Mouse (Mus musculus) heart, postnatal 25 days (tissue): Measurements from ENCODE around the gene Pamr1. TPM values are rescaled to one million over a fixed set of nuclear protein-coding genes. Genes with fewer than 3 reads are reported as not detected.

Experiments used
- DNase-seq: peaks from one replicate; pipeline ENCODE4 v3.0.0; 2022; ENCODE audit warnings: low spot score
- intact Hi-C: fragments of 180-260 bp; cut with DNase I; formaldehyde crosslinking; loops from one replicate; pipeline ENCODE4 v1.15.1; 2025
- total RNA-seq, 2 experiments: library from RNA; stranded (reverse); gene quantifications; 2 replicates each; pipeline ENCODE4 v1.2.3; 2021

Gene Pamr1
- total RNA-seq, 2 experiments from 2014 or later = 1.9 to 3.3 TPM

- intact Hi-C loops = no loop called here
- no peak for DNase-seq
Measured at GRCm38 (mm10) chr2:102658163-102658660, 108.4 kb downstream of the Pamr1 start, which contains the start of gene Slc1a2. Gene Slc1a2, plus strand, starts transcription at chr2:102658659.

DNA sequence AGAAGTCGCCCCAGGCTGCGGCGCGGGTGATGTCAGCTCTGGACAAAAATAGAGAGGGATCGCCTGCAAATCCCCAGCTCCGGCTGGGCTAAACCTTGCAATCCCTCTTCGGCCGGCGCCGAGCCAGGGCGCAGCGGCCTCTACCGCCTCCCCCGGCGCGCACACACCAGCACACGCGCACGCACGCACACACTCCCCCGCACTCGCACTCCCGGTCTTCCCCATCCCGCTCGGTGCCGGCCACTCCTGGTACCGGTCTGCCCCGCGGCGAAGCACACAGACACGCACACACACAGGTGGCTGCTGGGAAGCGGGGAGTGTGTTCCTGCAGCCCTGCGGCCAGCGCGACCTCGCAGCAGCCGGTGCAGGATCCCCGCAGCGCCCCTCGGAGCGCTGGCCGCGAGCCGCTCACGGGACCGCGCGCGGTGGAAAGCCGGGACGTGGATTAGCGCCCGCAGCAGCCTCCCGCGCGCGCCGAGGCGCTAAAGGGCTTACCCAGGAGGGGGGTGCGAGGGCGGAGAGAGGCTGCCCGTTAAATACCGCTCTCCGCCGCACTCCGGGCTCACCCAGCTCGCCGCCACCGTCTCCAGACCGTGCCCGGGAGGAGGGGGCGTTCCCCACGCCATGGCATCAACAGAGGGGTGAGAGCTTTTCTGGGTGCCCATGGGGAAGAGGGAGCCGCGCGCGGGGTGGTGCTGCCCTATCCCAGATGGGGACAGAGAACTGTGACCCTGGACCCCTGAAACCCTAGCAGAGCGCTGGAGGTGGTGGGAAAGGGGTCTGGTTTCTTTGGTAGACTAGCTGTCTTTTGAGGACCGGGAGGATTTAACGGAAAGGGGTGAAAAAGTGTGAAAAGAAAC, 109.1 kb downstream of the Pamr1 start:
- intact Hi-C loops = no loop called here
- DNase-seq = no peak

DNA sequence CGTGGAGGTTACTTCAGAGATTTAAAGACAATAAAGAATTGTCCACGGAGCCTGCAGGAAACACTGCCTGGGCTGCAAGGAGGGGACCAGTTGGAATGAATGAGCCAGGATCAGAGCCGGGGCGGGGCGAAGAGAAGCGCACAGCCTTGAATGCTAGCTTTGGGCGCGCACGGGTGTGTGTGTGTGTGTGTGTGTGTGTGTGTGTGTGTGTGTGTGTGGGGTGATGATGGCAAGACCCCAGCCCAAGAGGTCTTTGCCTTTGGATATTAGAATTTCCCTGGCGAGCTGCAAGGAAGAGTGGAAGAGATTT, 109.7 kb downstream of the Pamr1 start:
- intact Hi-C loops = no loop called here
- no peak for DNase-seq

- intact Hi-C loops = no loop called here
- DNase-seq = no peak
Measured at GRCm38 (mm10) chr2:102661052-102661451, 111.2 kb downstream of the Pamr1 start.

- DNase-seq = no peak
Measured at GRCm38 (mm10) chr2:102662911-102663310, 113.1 kb downstream of the Pamr1 start.

GRCm38 (mm10) chr2:102663339-102663738, 113.5 kb downstream of the Pamr1 start:
- intact Hi-C loops = no loop called here
- no peak for DNase-seq

More at GRCm38 (mm10) chr2:102662911-102663310, 113.1 kb downstream of the Pamr1 start:
- intact Hi-C loops = no loop called here

DNA sequence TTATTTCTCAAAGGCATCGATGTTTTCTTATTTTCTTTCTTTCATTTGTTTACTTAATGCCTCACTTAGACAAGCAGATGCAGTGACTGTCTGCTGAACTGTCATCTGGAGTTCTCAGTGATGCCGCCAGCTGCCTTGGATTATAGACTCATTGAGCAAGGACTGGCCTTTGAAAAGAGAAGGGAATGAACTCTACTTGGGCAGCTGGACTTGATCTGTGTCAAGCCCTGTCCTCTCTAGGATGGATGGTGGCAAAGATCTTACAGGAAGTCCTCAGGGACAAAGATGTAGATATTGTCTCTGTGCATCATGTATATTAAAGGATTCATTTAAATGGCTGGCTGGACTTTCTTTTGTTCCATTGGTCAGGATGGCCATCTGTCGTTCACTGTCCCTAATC, 114.1 kb downstream of the Pamr1 start:
- no peak for DNase-seq
- intact Hi-C loops = no loop called here

DNA sequence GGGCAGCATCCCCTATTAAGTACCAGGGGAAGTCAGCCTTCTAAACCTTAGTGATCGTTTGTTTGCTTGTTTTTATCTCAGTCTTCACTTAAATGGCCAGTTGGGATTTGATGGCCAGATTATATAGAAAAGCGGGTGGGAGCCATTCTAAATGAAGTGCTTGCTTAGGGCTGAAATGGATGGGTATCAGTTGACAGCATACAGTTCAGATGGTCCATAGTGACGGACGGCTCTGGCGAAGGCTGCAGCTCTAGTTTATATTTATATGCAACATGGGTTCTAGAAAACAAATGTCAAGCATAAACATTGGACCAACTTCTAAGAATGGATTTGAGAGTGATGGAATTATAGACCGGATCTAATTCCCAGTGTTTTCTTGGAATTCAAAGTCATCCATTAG, 118.2 kb downstream of the Pamr1 start:
- intact Hi-C loops = no loop called here
- no peak for DNase-seq

DNA sequence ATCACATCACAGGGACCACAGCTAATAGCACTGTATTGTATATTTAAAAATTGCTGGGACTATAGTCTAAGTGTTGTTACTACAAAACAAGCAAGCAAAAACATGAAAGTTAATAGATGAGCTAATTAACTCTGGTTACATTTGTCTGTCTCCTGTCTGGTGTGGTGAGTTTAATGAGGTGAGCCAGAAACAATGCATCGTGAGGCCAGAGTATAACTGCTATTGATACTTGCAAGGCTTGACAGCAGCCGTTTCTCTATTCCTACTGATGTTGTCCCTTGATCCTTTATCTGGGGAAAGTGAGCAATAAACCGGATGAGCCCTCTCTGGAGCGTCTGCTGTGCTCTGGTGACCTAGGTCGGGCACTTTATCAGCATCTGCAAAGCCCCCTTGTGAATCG, 119.8 kb downstream of the Pamr1 start:
- intact Hi-C loops = no loop called here
- DNase-seq = no peak

GRCm38 (mm10) chr2:102674582-102674981, 124.8 kb downstream of the Pamr1 start:
- intact Hi-C loops = no loop called here
- DNase-seq = no peak

- no peak for DNase-seq
- intact Hi-C loops = no loop called here
Measured at GRCm38 (mm10) chr2:102675275-102675674, 125.5 kb downstream of the Pamr1 start.

- intact Hi-C loops = no loop called here
- DNase-seq = no peak
Measured at GRCm38 (mm10) chr2:102676716-102677312, 127.0 kb downstream of the Pamr1 start.

DNA sequence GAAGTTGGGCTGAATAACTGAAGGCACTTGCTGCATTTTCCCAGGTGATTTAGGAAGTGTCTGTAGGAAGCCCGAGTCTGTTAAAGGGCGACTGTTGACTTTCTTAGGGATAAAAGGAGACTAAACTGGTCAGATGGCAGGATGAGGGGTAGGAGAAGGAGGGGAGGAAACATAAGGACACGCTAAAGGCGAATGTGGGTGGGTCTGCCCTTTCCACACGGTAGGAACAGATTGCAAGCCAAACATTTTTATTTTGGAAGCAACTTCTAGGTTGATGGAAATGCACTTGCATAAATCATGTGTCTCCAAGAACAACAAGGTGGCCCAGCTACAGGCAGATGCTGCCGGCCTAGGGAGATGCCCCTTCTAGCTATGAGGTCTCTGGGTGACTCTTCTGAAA, 127.6 kb downstream of the Pamr1 start:
- DNase-seq = no peak
- intact Hi-C loops = no loop called here

DNA sequence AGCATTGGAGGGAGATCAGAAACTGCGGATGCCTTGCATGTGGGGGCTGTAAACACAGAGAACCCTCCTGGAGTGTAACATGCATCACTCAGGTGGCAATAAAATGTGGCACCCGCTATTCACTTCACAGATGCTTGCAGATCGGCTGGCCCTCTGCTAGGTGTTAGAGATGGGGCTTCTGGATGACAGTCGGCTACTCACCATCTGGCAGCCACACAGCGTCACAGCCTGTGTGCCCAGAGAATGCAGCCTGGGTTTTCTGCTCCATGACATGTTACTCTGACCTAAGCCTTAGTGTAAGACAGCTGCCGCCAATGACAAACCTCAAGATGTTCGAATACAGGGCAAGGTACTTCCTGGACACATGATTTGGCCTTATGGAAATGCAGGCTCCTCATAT, 131.5 kb downstream of the Pamr1 start:
- no peak for DNase-seq
- intact Hi-C loops = loop anchor here (5.0 kb wide), 2 partner anchors 401 to 666 kb away; no protein-coding TSS in a partner anchor

GRCm38 (mm10) chr2:102682168-102682567, 132.4 kb downstream of the Pamr1 start:
- no peak for DNase-seq
- intact Hi-C loops = loop anchor here (2.0 to 5.0 kb wide), 3 partner anchors 337 to 665 kb away; no protein-coding TSS in a partner anchor

GRCm38 (mm10) chr2:102685371-102686107, 135.7 kb downstream of the Pamr1 start:
- intact Hi-C loops = loop anchor here (1.0 to 5.0 kb wide), 2 partner anchors 117 to 378 kb away; no protein-coding TSS in a partner anchor
- DNase-seq = no peak

- intact Hi-C loops = loop anchor here (5.0 kb wide), 1 partner anchor 116 kb away; no protein-coding TSS in a partner anchor
- no peak for DNase-seq
Measured at GRCm38 (mm10) chr2:102686108-102686450, 136.3 kb downstream of the Pamr1 start.
